Mouse (Mus musculus) C2C12 (cell line): ENCODE data around the gene Cdr2. TPM values are rescaled to one million over a fixed set of nuclear protein-coding genes. Genes with fewer than 3 reads are reported as not detected.

ENCODE experiments used
- polyA plus RNA-seq: library from polyadenylated mRNA; unstranded; fragments of >200 nt; fragmentation: generic; extraction: Trizol; gene quantifications from one replicate; pipeline ENCODE4 v1.2.1, GENCODE M21; 2012; ENCODE audit warnings: missing spikeins

Gene Cdr2
- polyA plus RNA-seq, 1 experiment, result 19.3 TPM

Other genes starting within 250 kb of the Cdr2 start
- gene Vwa3a, start 243.0 kb downstream of the Cdr2 start, polyA plus RNA-seq, result 0.02 TPM
- not detected for gene Gm5737, start 169.9 kb downstream of the Cdr2 start, polyA plus RNA-seq
- 21.9 TPM for gene Eef2k, start 139.5 kb downstream of the Cdr2 start, polyA plus RNA-seq
- 15.9 TPM for gene Polr3e, start 64.6 kb downstream of the Cdr2 start, polyA plus RNA-seq
- gene Mfsd13b, start 197 bp upstream of the Cdr2 start, polyA plus RNA-seq, result not detected
- 50.0 TPM for gene Mettl9, start 52.1 kb upstream of the Cdr2 start, polyA plus RNA-seq
- 0.04 TPM for gene Igsf6, start 92.3 kb upstream of the Cdr2 start, polyA plus RNA-seq
- gene Otoa, start 99.3 kb upstream of the Cdr2 start, polyA plus RNA-seq, result 0.12 TPM